Mouse (Mus musculus): ENCODE results near the gene Dock10.

GRCm38 (mm10) chr1:80721181-80721580, 37.1 kb downstream of the Dock10 start:
- no peak for TF ChIP-seq CTCF (IDR thresholded peaks at IDR 0.05; ENCODE audit: insufficient read depth, low read depth, low read length)
- TF ChIP-seq POLR2A (IDR thresholded peaks at IDR 0.05; ENCODE audit: insufficient read depth, low read depth, low read length) = no peak
